In genomic region chr12:22623205-22623604, GRCm38 (mm10) we compare ENCODE assay signal across 8 mouse cellular contexts.
DNase-seq lines count a peak whose midpoint lies in the region; ATAC-seq and TF ChIP-seq lines count a peak whose summit lies in the region.
"Not testable (repeated sequence)": the region's sequence is repeated elsewhere in the genome, so short reads cannot be mapped to it uniquely, and the experiment has no call there.

No protein-coding gene starts in this region.

- ATAC-seq in forebrain, postnatal 0 days = peak; percentile 36; the same call in 1 of the 2 replicates
- 0 out of 2 replicates have a peak, but pooled peaks have one; percentile 59 for ATAC-seq in hindbrain, embryonic 11.5 days (ENCODE audit: low FRiP score)
- ATAC-seq in intestine, embryonic 16.5 days = peak; percentile 87
- peak; percentile 56; the same call in 1 of the 2 replicates for ATAC-seq in lung, embryonic 16.5 days (ENCODE audit: low read depth)

- not testable (repeated sequence) for TF ChIP-seq CTCF in ES-Bruce4 (IDR thresholded peaks at IDR 0.05; ENCODE audit: low read depth, low read length); forebrain, postnatal 0 days (IDR thresholded peaks at IDR 0.05; ENCODE audit: low read depth)

- DNase-seq in adrenal gland, postnatal 14 days = peak; percentile 30
- DNase-seq in forebrain, postnatal 0 days; hindbrain, embryonic 11.5 days (ENCODE audit: low spot score): not testable (repeated sequence)
- DNase-seq in kidney, postnatal 14 days = peak; percentile 0
- peak; percentile 0 for DNase-seq in ovary, postnatal 14 days (ENCODE audit: low spot score)

- H3K9ac ChIP-seq in ES-Bruce4 (ENCODE audit: low read depth, poor library complexity, severe bottlenecking); forebrain, postnatal 0 days; hindbrain, embryonic 11.5 days (ENCODE audit: low read depth, low read length); intestine, embryonic 16.5 days (ENCODE audit: low read depth, low read length); lung, embryonic 16.5 days (ENCODE audit: low read length): not testable (repeated sequence)

- not testable (repeated sequence) for H3K4me1 ChIP-seq in ES-Bruce4 (ENCODE audit: control insufficient read depth, insufficient read depth, low read length); forebrain, postnatal 0 days (ENCODE audit: insufficient read depth); hindbrain, embryonic 11.5 days (replicated peaks; ENCODE audit: control insufficient read depth, insufficient read depth, low read length); intestine, embryonic 16.5 days (ENCODE audit: control insufficient read depth, insufficient read depth, low read length); lung, embryonic 16.5 days (replicated peaks; ENCODE audit: control insufficient read depth, insufficient read depth, low read length)

- not testable (repeated sequence) for H3K4me2 ChIP-seq in forebrain, postnatal 0 days (ENCODE audit: low read depth); hindbrain, embryonic 11.5 days (replicated peaks; ENCODE audit: low read depth, low read length); intestine, embryonic 16.5 days (ENCODE audit: low read depth, low read length); lung, embryonic 16.5 days (ENCODE audit: low read depth, low read length)

- H3K9me3 ChIP-seq in ES-Bruce4 (replicated peaks; ENCODE audit: control insufficient read depth, insufficient read depth, low read length, poor library complexity, severe bottlenecking); forebrain, postnatal 0 days (ENCODE audit: low read length); hindbrain, embryonic 11.5 days (ENCODE audit: control insufficient read depth, low read length); intestine, embryonic 16.5 days (ENCODE audit: control insufficient read depth, low read length); lung, embryonic 16.5 days (ENCODE audit: control insufficient read depth, low read length): not testable (repeated sequence)

- H3K36me3 ChIP-seq in ES-Bruce4 (ENCODE audit: control insufficient read depth, insufficient read depth, low read length, poor library complexity, severe bottlenecking); forebrain, postnatal 0 days (ENCODE audit: insufficient read depth); hindbrain, embryonic 11.5 days (ENCODE audit: control insufficient read depth, insufficient read depth, low read length); intestine, embryonic 16.5 days (ENCODE audit: control insufficient read depth, insufficient read depth, low read length); lung, embryonic 16.5 days (ENCODE audit: control insufficient read depth, insufficient read depth, low read length): not testable (repeated sequence)

- no CpG with 5 or more reads among the region's 45 CpGs for WGBS in forebrain, postnatal 0 days
- no CpG with 5 or more reads among the region's 45 CpGs for whole genome bisulfite sequencing in hindbrain, embryonic 11.5 days
- no CpG with 5 or more reads among the region's 45 CpGs for WGBS in intestine, embryonic 16.5 days
- no CpG with 5 or more reads among the region's 45 CpGs for WGBS in lung, embryonic 16.5 days

- H3K27ac ChIP-seq in ES-Bruce4 (ENCODE audit: insufficient read depth, low read length); forebrain, postnatal 0 days (ENCODE audit: low read depth, low read length); hindbrain, embryonic 11.5 days (ENCODE audit: low read depth, low read length); intestine, embryonic 16.5 days (ENCODE audit: low read length); lung, embryonic 16.5 days (ENCODE audit: low read length): not testable (repeated sequence)

- TF ChIP-seq EP300 in ES-Bruce4 (IDR thresholded peaks at IDR 0.05; ENCODE audit: insufficient read depth, low read depth, low read length) = not testable (repeated sequence)

- peak overlapping the region; percentile 39 for H3K4me3 ChIP-seq in ES-Bruce4 (ENCODE audit: low read depth, low read length)
- not testable (repeated sequence) for H3K4me3 ChIP-seq in forebrain, postnatal 0 days (ENCODE audit: low read depth, low read length); hindbrain, embryonic 11.5 days (ENCODE audit: low read depth, low read length); intestine, embryonic 16.5 days (ENCODE audit: low read length); lung, embryonic 16.5 days (ENCODE audit: low read length)

- TF ChIP-seq POLR2A in ES-Bruce4 (IDR thresholded peaks at IDR 0.05; ENCODE audit: insufficient read depth, low read length) = not testable (repeated sequence)

- not testable (repeated sequence) for H3K27me3 ChIP-seq in ES-Bruce4 (ENCODE audit: control insufficient read depth, insufficient read depth, low read length, poor library complexity, severe bottlenecking); forebrain, postnatal 0 days (ENCODE audit: insufficient read depth, low read length); hindbrain, embryonic 11.5 days (ENCODE audit: control insufficient read depth, insufficient read depth, low read length); intestine, embryonic 16.5 days (replicated peaks; ENCODE audit: control insufficient read depth, insufficient read depth, low read length); lung, embryonic 16.5 days (ENCODE audit: control insufficient read depth, insufficient read depth, low read depth, low read length)

Comparison
In these comparisons a context has a peak if more than half of its experiments do, and no peak if none do; other contexts are left out.
1. ATAC-seq: peak in every context shown above with its lines; median percentile 87 in intestine, embryonic 16.5 days; 59 in hindbrain, embryonic 11.5 days; 56 in lung, embryonic 16.5 days; 36 in forebrain, postnatal 0 days.